ENCODE assay signal across 9 mouse cellular contexts in genomic region chr12:33129410-33129809, GRCm38 (mm10). TPM values are rescaled to one million over a fixed set of nuclear protein-coding genes. Genes with fewer than 3 reads are reported as not detected.
DNase-seq lines count a peak whose midpoint lies in the region; ATAC-seq and TF ChIP-seq lines count a peak whose summit lies in the region.
"Had no signal": no experiment of that assay in that cellular context is flagged by ENCODE, and none has a peak within 500 bp of the region (broad histone marks: within the 10 kb centered on the region; RNA-seq: fewer than 3 reads in every experiment).

No protein-coding gene starts in this region.

- H3K27ac ChIP-seq in forebrain, embryonic 13.5 days: no peak overlapping the region
- H3K27ac ChIP-seq in forebrain, embryonic 10.5 days: no peak overlapping the region
- no peak overlapping the region for H3K27ac ChIP-seq in midbrain, postnatal 0 days (ENCODE audit: low read depth, low read length)
- no peak overlapping the region for H3K27ac ChIP-seq in midbrain, embryonic 10.5 days (replicated peaks)
- no peak overlapping the region for H3K27ac ChIP-seq in forebrain, postnatal 0 days (ENCODE audit: low read depth, low read length)
- H3K27ac ChIP-seq: liver, embryonic 14.5 days had no signal

- H3K4me1 ChIP-seq in forebrain, embryonic 13.5 days: peaks cover 17% of the 10 kb centered on the region
- peaks cover 19% of the 10 kb centered on the region for H3K4me1 ChIP-seq in forebrain, embryonic 10.5 days
- no peaks in the 10 kb centered on the region for H3K4me1 ChIP-seq in midbrain, postnatal 0 days (ENCODE audit: insufficient read depth, low read length)
- H3K4me1 ChIP-seq in midbrain, embryonic 10.5 days: peaks cover 12% of the 10 kb centered on the region
- H3K4me1 ChIP-seq in forebrain, postnatal 0 days (ENCODE audit: insufficient read depth): no peaks in the 10 kb centered on the region

- no peak overlapping the region for H3K9ac ChIP-seq in forebrain, embryonic 13.5 days
- H3K9ac ChIP-seq in midbrain, postnatal 0 days (replicated peaks; ENCODE audit: low read length, poor library complexity, severe bottlenecking): no peak overlapping the region
- no peak overlapping the region for H3K9ac ChIP-seq in forebrain, postnatal 0 days
- H3K9ac ChIP-seq: liver, embryonic 14.5 days had no signal

- 0 out of 2 replicates have a peak, but pooled peaks have one; percentile 13 for ATAC-seq in forebrain, embryonic 13.5 days
- 0 out of 2 replicates have a peak, but pooled peaks have one; percentile 16 for ATAC-seq in midbrain, postnatal 0 days (ENCODE audit: low FRiP score)
- ATAC-seq in forebrain, postnatal 0 days: peak; percentile 32

- no peak overlapping the region for H3K4me2 ChIP-seq in forebrain, embryonic 13.5 days
- no peak overlapping the region for H3K4me2 ChIP-seq in midbrain, postnatal 0 days (ENCODE audit: low read depth, low read length, poor library complexity, severe bottlenecking)
- H3K4me2 ChIP-seq in forebrain, postnatal 0 days (ENCODE audit: low read depth): no peak overlapping the region
- H3K4me2 ChIP-seq in myocyte (ENCODE audit: low read depth): peak overlapping the region; percentile 18

- DNase-seq in forebrain, embryonic 10.5 days (ENCODE audit: extremely low spot score, low spot score): no peak
- no peak for DNase-seq in midbrain, postnatal 0 days (ENCODE audit: low spot score)
- DNase-seq in midbrain, embryonic 10.5 days (ENCODE audit: low spot score): no peak
- peak; percentile 43 for DNase-seq in forebrain, postnatal 0 days
- DNase-seq in cerebellum, postnatal 4 days (ENCODE audit: low spot score in 2 of 2): no peak
- no peak for DNase-seq in cerebellum, adult 18-20 months

- no peak for TF ChIP-seq POLR2A in myocyte (IDR thresholded peaks at IDR 0.05; ENCODE audit: insufficient read length, low read depth)

- H3K79me2 ChIP-seq in myocyte (ENCODE audit: control insufficient read depth, insufficient read depth): no peaks in the 10 kb centered on the region

- peaks cover 3% of the 10 kb centered on the region; the same call in 1 of the 2 replicates for H3K36me3 ChIP-seq in forebrain, embryonic 13.5 days (ENCODE audit: poor library complexity, severe bottlenecking)
- H3K36me3 ChIP-seq in forebrain, embryonic 10.5 days (replicated peaks): no peaks in the 10 kb centered on the region
- no peaks in the 10 kb centered on the region for H3K36me3 ChIP-seq in midbrain, postnatal 0 days (ENCODE audit: insufficient read depth, low read length)
- no peaks in the 10 kb centered on the region for H3K36me3 ChIP-seq in midbrain, embryonic 10.5 days
- no peaks in the 10 kb centered on the region for H3K36me3 ChIP-seq in forebrain, postnatal 0 days (ENCODE audit: insufficient read depth)
- no peaks in the 10 kb centered on the region for H3K36me3 ChIP-seq in myocyte (ENCODE audit: control insufficient read depth, insufficient read depth)

- TF ChIP-seq CTCF in midbrain, postnatal 0 days (IDR thresholded peaks at IDR 0.05): no peak
- no peak for TF ChIP-seq CTCF in forebrain, postnatal 0 days (IDR thresholded peaks at IDR 0.05; ENCODE audit: low read depth)

- WGBS in forebrain, embryonic 13.5 days: 25% methylated on average over 4 of the region's 4 CpGs
- WGBS in forebrain, embryonic 10.5 days: 20% methylated on average over 4 of the region's 4 CpGs
- WGBS in midbrain, postnatal 0 days: 16% methylated on average over 4 of the region's 4 CpGs
- WGBS in midbrain, embryonic 10.5 days: 19% methylated on average over 4 of the region's 4 CpGs
- 14% methylated on average over 4 of the region's 4 CpGs for WGBS in forebrain, postnatal 0 days

- no peaks in the 10 kb centered on the region for H3K27me3 ChIP-seq in forebrain, embryonic 13.5 days
- no peaks in the 10 kb centered on the region for H3K27me3 ChIP-seq in forebrain, embryonic 10.5 days (ENCODE audit: poor library complexity, severe bottlenecking)
- H3K27me3 ChIP-seq in midbrain, postnatal 0 days (ENCODE audit: insufficient read depth, low read length): no peaks in the 10 kb centered on the region
- no peaks in the 10 kb centered on the region for H3K27me3 ChIP-seq in midbrain, embryonic 10.5 days (ENCODE audit: low read depth, poor library complexity, severe bottlenecking)
- H3K27me3 ChIP-seq in forebrain, postnatal 0 days (ENCODE audit: insufficient read depth, low read length): no peaks in the 10 kb centered on the region
- H3K27me3 ChIP-seq in myocyte (ENCODE audit: control insufficient read depth, insufficient read depth, insufficient read length): no peaks in the 10 kb centered on the region

- no peak overlapping the region for H3K4me3 ChIP-seq in forebrain, embryonic 13.5 days
- H3K4me3 ChIP-seq in forebrain, embryonic 10.5 days: no peak overlapping the region
- no peak overlapping the region for H3K4me3 ChIP-seq in midbrain, postnatal 0 days (ENCODE audit: low read depth, low read length)
- H3K4me3 ChIP-seq in midbrain, embryonic 10.5 days: no peak overlapping the region
- H3K4me3 ChIP-seq in forebrain, postnatal 0 days (ENCODE audit: low read depth, low read length): no peak overlapping the region
- H3K4me3 ChIP-seq in myocyte: no peak overlapping the region

- no peak overlapping the region for H3ac ChIP-seq in myocyte (ENCODE audit: control insufficient read depth, insufficient read length)

- no peaks in the 10 kb centered on the region for H3K9me3 ChIP-seq in forebrain, embryonic 13.5 days (replicated peaks)
- no peaks in the 10 kb centered on the region for H3K9me3 ChIP-seq in forebrain, embryonic 10.5 days
- no peaks in the 10 kb centered on the region for H3K9me3 ChIP-seq in midbrain, postnatal 0 days (ENCODE audit: low read length)
- no peaks in the 10 kb centered on the region for H3K9me3 ChIP-seq in midbrain, embryonic 10.5 days (replicated peaks)
- H3K9me3 ChIP-seq in forebrain, postnatal 0 days (ENCODE audit: low read length): no peaks in the 10 kb centered on the region

TF ChIP-seq in myocyte, 11 proteins besides CTCF, POLR2A, EP300 and RAD21:
- TF ChIP-seq E2F4 (IDR thresholded peaks at IDR 0.05; ENCODE audit: insufficient read depth) (no peak), MYOG (IDR thresholded peaks at IDR 0.05; ENCODE audit: control insufficient read depth in 1 of 3, insufficient read depth in 1 of 3, insufficient read length in 2 of 3, low read depth in 2 of 3) (peak in 1 of 3 experiments; percentile 35)

RNA-seq across cellular contexts. Expression of gene Atxn7l1, which starts 18.1 kb away (rescaled TPM):
- 13.9 and 15.4 TPM in 2 replicates for polyA plus RNA-seq in forebrain, embryonic 13.5 days (2015; fragmentation: Nextera tagmentation; extraction: Ambion mirVana)
- 10.4 and 11.0 TPM in 2 replicates for polyA plus RNA-seq in forebrain, embryonic 10.5 days (2016; fragmentation: Nextera tagmentation; extraction: Ambion mirVana)
- 23.6 and 27.8 TPM in 2 replicates for total RNA-seq in midbrain, postnatal 0 days (2014; rRNA removed)
- polyA plus RNA-seq in midbrain, postnatal 0 days (2015; fragmentation: Nextera tagmentation; extraction: Ambion mirVana): 20.3 and 20.9 TPM in 2 replicates
- 10.0 and 10.6 TPM in 2 replicates for polyA plus RNA-seq in midbrain, embryonic 10.5 days (2016; fragmentation: Nextera tagmentation; extraction: Ambion mirVana)
- total RNA-seq in forebrain, postnatal 0 days (2014; rRNA removed): 16.1 and 23.0 TPM in 2 replicates
- polyA plus RNA-seq in forebrain, postnatal 0 days (2015; fragmentation: Nextera tagmentation; extraction: Ambion mirVana): 18.2 TPM in 2 replicates
- 12.4 TPM for polyA plus RNA-seq in myocyte (2012; fragmentation: generic; extraction: Trizol)

RNA-seq across cellular contexts. Expression of gene Cdhr3, which starts 36.7 kb away (rescaled TPM):
- polyA plus RNA-seq in forebrain, embryonic 13.5 days (2015; fragmentation: Nextera tagmentation; extraction: Ambion mirVana): 0.13 and 0.39 TPM in 2 replicates
- not detected in 2 replicates for polyA plus RNA-seq in forebrain, embryonic 10.5 days (2016; fragmentation: Nextera tagmentation; extraction: Ambion mirVana)
- 0.42 and 0.55 TPM in 2 replicates for total RNA-seq in midbrain, postnatal 0 days (2014; rRNA removed)
- 0.72 and 1.0 TPM in 2 replicates for polyA plus RNA-seq in midbrain, postnatal 0 days (2015; fragmentation: Nextera tagmentation; extraction: Ambion mirVana)
- not detected in 2 replicates for polyA plus RNA-seq in midbrain, embryonic 10.5 days (2016; fragmentation: Nextera tagmentation; extraction: Ambion mirVana)
- total RNA-seq in forebrain, postnatal 0 days (2014; rRNA removed): 0.54 and 0.81 TPM in 2 replicates
- polyA plus RNA-seq in forebrain, postnatal 0 days (2015; fragmentation: Nextera tagmentation; extraction: Ambion mirVana): 0.62 and 0.85 TPM in 2 replicates
- 0.04 TPM for polyA plus RNA-seq in myocyte (2012; fragmentation: generic; extraction: Trizol)
- polyA plus RNA-seq: liver, embryonic 14.5 days had no signal
